Mouse (Mus musculus): ENCODE measurements around the gene Camta1. TPM values are rescaled to one million over a fixed set of nuclear protein-coding genes. Genes with fewer than 3 reads are reported as not detected.

Gene Camta1
- polyA plus RNA-seq, 1 experiment = 19.2 TPM

DNA sequence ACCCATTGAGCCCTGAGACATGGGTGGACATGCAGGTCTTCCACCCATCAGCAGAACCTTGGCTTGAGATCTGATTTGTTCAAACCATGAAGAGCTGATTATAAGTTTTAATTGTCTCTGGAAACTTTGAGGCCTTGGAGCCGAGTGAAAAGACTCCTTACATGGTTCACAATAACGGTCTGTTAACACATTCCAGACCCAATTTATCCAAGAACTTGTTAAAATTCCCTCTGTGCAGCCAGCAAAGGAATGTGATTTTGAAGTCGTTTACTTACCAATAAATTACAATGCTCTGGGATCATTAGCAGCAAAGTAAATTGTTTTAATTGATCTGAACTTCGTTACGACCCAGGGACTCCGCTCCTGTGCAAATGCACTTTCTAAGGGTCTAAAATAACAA lies 658.8 kb downstream of the Camta1 start:
- no peak for TF ChIP-seq GATA1 (IDR thresholded peaks at IDR 0.05; ENCODE audit: low read length)

DNA sequence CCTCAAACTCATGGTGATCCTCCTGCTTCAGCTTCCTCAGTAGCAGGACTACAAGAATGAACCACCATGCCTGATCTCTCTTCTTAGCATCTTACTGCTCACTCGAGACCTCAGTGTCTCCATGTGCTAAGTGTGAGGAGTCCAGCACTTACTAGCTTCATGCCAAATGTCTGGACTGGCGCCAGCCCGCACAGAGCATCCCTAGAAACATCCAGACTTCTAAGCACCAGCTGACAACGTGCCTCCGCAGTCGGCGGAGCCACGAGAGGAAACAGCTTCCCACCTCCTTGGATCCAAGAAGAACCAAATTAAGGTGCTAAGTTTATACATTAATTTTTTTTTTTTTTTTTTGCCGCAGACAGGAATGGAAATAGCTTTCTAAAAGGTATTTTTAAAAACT lies 661.4 kb downstream of the Camta1 start:
- TF ChIP-seq GATA1 (IDR thresholded peaks at IDR 0.05; ENCODE audit: low read length) = no peak

DNA sequence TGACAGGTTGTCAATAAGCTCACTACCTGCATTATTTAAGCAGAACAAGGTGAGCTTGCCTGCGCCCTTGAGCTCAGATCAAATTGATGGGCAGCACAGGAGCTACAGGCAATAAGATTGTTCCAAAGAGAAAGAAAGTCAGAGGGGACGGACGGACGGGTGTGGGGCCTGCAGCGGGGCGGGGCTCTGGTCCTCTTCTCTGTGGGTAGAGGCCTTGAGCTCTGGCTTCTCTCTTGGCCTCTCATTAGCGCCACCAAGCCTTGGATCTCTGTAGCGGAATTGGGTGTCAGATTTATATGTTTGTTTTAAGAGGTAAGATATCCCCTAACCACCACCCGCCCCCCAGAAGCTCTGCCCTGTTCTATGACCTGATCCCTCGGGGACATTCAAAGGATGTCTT lies 666.5 kb downstream of the Camta1 start:
- TF ChIP-seq GATA1 (IDR thresholded peaks at IDR 0.05; ENCODE audit: low read length) = no peak

- no peak for TF ChIP-seq GATA1 (IDR thresholded peaks at IDR 0.05; ENCODE audit: low read length)
These were observed 667.0 kb downstream of the Camta1 start for GRCm38 (mm10) chr4:151194715-151195097.

DNA sequence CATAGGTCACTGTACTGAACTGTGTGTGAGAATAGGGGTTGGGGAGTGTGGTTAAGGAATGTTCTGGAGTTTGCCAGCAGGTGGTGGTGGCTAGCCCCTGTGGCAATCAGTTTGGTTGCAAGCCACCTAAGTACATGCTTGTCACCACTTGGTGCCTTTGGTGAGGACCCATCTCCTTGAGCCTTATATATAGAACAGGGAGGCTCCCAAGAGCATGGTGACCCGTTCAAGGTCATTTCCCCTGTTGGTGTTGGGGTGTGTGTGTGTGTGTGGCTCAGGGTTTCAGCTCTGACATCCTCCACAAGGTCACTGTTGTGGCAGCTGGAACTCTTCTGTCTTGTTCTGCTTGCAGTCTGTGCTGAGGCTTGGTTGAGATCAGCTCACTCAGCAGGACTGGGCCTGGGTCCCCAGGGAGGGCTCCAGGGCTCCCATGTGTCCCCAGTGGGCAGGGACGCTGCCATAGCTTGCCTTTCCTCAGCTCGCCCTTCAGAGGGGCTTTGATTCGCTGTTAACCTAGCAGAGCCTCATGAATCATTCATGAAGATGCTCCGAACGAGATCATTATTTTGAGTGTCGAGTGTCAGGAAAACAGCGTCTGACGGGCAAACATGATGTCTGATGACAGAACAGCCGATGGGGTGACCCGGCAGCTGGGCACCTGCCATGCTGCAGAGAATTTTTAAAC lies 667.5 kb downstream of the Camta1 start:
- TF ChIP-seq GATA1 (IDR thresholded peaks at IDR 0.05; ENCODE audit: low read length) = no peak

GRCm38 (mm10) chr4:151186447-151186846 lies 675.2 kb downstream of the Camta1 start:
- TF ChIP-seq GATA1 (IDR thresholded peaks at IDR 0.05; ENCODE audit: low read length) = no peak

DNA sequence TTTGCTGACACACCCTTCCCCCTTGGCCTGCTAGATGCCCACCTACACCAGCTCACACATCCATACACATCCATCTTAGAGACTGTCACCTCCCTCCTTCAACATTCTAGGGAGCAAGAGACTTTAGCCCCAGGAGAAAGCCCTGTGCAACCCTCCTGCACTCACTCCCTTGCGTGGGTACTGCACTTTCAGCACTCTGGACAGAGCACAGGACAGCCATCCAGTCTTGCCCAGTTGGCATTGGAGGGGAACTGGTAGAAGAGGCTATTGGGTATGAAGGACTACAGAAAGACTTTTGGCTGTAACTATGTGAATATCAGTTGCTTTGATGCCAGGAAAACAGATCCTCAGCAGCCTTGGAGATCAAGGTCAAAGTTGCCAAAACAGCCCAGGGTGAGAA lies 675.9 kb downstream of the Camta1 start:
- TF ChIP-seq GATA1 (IDR thresholded peaks at IDR 0.05; ENCODE audit: low read length) = no peak

GRCm38 (mm10) chr4:151180394-151180902 lies 681.2 kb downstream of the Camta1 start:
- no peak for TF ChIP-seq GATA1 (IDR thresholded peaks at IDR 0.05; ENCODE audit: low read length)

DNA sequence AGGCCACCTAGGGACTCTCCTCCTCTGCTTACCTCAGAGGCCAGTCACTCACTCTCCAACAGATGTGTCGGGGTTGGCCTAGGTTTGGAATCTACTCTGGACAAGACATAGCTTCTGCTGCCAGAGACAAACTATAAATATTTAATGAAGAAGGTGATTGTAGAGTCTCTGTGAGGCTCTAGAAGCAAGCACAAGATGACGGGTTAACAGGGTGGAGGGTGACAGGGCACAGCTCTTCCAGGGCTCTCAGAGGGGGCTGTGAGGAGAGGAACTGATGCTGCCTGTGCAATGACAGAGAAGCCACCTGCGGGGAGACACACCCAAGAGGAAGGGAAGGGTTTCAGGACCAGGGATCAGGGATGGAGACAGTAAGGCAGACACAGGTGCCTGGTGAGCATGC lies 682.0 kb downstream of the Camta1 start:
- TF ChIP-seq GATA1 (IDR thresholded peaks at IDR 0.05; ENCODE audit: low read length) = no peak

GRCm38 (mm10) chr4:151178970-151179378 lies 682.7 kb downstream of the Camta1 start:
- no peak for TF ChIP-seq GATA1 (IDR thresholded peaks at IDR 0.05; ENCODE audit: low read length)

DNA sequence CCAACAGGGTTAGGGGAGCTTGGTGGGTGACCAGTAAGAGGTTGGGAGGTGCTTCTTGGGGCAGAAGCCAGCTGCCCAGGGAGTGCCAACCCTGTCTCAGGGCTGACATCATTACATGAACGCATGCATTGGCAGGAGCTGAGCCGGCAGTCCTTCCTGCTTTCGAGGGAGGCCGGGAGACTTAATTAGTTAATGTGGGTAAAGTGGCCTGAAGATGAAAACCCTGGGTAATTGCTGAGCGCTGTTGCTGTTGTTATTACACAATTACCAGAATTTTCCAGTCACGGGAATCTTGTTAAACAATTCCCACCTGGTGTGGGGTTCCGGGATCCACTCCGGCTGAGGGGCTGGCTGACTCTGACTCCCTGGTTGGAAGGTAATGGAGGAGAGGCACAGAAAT lies 689.1 kb downstream of the Camta1 start:
- no peak for TF ChIP-seq GATA1 (IDR thresholded peaks at IDR 0.05; ENCODE audit: low read length)

DNA sequence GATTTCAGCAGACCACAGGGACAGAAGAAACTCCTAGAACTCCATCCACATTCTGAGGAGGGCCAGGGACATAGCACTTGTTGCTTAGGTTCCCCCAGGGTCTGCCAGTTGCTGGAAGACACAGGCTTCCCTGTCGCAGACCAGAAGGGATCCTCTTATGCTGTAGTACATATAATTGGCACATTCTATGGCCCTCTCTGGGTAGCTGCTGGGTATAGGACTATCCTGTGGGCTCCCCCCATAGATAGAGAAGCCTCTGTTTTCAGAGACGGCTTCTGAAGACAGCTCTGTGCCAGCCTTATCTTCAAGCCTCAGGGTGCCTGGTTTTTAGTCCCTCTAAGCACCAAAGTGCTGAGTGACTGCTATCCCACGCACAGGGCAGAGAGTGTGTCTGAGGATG lies 690.6 kb downstream of the Camta1 start:
- TF ChIP-seq GATA1 (IDR thresholded peaks at IDR 0.05; ENCODE audit: low read length) = no peak

GRCm38 (mm10) chr4:151170658-151171057 lies 691.0 kb downstream of the Camta1 start:
- TF ChIP-seq GATA1 (IDR thresholded peaks at IDR 0.05; ENCODE audit: low read length) = no peak

DNA sequence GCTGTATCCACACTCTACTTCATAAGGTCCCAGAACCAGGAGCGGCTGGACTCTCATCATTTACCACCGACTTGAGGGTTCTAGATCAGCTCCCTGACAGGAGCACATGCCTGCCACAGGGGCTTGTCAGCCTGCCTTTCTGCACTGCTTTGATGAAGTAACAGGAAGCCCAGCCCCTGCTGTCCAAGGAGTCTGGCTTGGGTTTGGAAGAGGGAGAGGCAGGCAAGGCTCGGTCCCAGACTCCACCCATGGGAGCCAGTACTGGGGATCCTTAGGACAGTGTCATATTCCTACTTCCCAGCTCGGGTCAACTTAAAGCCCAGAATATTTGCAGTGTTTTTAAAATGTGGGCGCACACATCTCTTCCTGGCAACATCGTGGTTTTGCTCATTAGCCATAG lies 694.7 kb downstream of the Camta1 start:
- TF ChIP-seq GATA1 (IDR thresholded peaks at IDR 0.05; ENCODE audit: low read length) = no peak

GRCm38 (mm10) chr4:151165539-151165938 lies 696.1 kb downstream of the Camta1 start:
- no peak for TF ChIP-seq GATA1 (IDR thresholded peaks at IDR 0.05; ENCODE audit: low read length)

- TF ChIP-seq GATA1 (IDR thresholded peaks at IDR 0.05; ENCODE audit: low read length) = no peak
These were observed 697.4 kb downstream of the Camta1 start for GRCm38 (mm10) chr4:151164309-151164708.

- no peak for TF ChIP-seq GATA1 (IDR thresholded peaks at IDR 0.05; ENCODE audit: low read length)
These were observed 699.8 kb downstream of the Camta1 start for GRCm38 (mm10) chr4:151161869-151162268.

GRCm38 (mm10) chr4:151160932-151161331 lies 700.7 kb downstream of the Camta1 start:
- no peak for TF ChIP-seq GATA1 (IDR thresholded peaks at IDR 0.05; ENCODE audit: low read length)
